Mouse (Mus musculus) heart, adult 11 months (tissue): ENCODE data around the gene Onecut1.

Experiments used
- DNase-seq: peaks from one replicate; pipeline ENCODE4 v3.0.0; 2022

The Onecut1 gene

DNA sequence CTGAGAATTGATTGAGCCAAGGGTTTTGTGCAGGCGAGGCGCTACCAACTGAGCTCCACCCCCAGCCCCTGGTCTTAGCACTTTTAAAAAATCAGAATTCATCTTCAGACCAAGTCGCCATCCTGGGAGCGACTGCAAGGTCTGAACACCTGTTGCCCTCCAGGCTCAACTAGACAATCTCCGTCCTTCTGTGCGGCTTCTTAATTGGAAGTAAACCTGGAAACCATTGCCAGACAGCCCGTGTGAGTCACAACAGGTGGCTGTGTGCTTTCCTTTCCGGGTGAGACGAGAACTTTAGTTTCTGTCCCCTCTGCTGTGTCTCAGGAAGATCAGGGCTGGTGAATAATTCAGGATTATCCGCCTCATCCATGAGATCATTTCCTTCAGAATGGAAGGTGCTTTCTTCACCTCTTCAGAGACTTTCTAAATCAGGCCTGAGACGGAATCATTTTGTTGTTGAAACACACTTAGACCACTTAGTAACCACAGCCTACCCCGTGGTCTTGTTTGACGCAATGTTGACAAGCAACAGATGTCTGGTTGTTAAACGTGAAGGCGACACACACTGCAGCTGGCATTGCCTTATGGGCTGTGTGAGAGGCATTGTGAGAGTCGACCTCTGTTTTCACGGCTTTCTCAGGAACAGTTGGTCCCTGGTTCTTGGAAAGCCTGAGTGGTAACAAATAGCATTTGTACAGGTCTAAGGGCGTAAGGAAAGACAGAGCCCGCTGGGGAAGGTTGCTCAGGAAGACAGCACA, 51.1 kb downstream of the Onecut1 start:
- no peak for DNase-seq

DNA sequence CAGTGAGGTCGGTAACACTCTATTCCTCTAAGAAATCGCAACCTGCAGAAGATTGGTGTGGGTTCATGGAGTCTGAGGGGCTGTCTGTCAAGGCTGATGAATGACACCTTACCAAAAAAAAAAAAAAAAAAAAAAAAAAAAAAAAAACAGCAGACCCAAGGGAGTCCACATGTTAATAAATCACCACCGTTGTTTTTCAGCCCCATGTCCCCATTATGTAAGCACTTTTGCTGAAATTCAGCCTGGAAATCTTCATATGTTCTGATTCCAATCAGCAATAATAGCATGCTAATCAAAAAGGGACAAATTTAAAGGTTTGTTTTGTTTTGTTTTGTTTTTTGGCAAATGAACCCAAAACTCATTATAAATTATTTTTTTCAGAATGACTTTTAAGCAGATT, 53.9 kb downstream of the Onecut1 start:
- DNase-seq = no peak

DNA sequence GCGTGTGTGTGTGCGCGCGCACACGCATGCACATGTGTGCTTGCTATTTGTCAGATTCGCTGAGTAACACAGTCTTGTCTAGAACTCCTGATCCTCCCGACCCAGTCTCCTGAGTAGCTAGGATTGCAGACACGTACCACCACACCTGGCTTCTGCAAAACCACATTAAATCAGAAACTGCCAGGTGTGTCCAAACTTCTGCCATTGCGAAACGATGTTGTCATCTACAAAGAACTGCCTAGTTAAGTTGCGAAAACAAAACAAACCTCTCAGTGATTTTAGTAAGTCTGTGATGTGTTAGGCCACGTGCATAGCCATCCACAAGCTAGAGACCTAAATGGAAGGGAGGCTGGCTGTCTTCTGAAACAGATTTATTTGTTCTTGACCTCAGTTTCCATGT, 58.7 kb downstream of the Onecut1 start:
- DNase-seq = no peak

DNA sequence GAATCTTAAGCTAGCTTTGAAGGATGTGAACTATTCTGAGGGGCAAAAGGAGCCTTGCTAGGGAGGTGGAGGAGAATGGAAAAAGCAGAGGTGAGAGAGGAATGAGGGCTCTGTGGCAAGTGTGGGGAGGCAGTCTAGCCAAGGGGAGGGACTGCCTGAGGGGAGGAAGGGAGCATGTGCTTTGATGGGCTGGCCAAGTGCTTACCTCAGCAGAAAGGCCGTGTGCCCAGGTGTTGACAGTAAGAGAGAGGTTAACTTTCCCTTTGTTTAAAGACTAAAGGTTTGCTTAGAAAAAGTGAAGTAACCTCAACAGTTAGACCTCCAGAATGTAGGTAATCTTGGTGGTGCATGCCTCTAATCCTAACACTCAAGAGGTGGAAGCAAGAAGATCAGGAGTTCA, 59.7 kb downstream of the Onecut1 start:
- DNase-seq = no peak

DNA sequence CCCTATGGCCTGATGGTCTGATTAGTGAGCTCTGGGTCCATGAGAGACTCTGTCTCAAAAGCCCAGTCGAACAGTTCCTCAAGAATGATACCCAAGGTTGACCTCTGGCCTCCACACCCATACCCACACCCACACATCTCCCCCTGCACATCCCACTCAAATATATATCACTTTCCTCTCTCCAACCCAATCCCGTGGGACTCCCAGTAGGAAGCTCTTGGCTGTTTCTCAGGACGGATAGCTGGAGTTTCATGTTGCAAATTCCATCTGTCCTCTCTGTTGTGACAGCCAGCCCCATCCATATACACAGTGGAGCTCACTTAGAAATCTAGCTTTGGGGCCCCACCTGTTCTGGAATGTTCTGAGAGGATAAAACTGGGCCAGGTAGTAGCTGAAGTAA, 61.2 kb downstream of the Onecut1 start:
- no peak for DNase-seq

DNA sequence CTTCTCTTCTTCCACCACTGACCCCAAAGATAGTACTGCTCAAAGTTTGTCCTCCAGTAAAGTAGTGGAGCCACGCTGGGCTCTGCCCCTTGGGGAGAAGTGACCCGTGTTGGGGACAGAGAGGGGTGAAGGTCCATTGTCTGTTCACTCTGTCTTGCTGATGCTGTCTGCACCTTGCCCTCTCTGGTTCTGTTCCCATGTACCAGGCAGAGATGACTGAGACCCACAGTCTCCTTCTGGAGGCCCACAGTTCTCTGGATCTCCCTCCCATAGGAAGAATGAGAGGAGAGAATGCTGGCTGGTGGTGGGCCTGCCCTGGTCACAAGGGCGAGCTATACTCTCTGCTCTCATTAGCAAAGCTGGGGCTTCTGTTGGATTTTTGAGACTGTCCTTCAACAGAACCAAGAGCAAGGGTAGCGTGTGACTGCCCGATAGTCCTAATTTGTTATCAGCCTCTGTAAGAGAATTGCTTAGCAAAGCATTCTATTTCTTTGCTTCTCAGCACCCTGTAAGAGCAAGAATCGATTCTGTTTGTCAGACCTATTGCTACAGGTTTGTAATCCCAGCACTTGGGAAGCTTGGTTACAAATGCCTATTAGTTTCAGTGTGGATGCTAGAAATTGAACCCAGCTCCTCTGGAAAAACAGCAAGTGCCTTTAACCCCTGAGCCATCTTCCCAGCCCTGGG, 61.7 kb downstream of the Onecut1 start:
- DNase-seq = no peak

DNA sequence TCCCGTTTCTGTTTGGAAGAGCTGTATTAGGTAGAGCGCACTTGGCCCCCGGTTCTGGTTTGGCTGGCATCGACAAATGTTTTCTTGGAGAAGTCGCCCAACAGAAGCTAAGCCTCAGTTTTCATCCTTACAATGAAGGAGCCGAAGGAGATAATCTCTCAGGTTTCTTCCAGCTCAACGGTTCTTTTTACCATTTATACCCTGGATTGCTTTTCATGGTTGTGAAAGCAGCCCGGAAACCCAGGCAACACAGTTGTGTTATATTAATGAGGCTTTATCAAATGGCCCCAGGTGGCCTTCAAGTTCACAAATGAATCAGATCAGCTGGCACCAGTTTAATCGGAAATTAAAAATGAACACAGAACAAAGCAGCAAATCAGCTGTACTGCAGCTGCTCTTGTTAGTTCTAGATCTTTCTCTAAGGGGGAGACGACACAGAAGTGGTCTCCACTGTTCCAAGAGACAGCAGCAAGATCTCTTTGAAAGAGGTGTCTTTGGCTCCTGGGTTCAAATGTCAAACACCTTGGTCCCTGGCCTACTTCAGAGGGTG, 63.6 kb downstream of the Onecut1 start:
- no peak for DNase-seq

DNA sequence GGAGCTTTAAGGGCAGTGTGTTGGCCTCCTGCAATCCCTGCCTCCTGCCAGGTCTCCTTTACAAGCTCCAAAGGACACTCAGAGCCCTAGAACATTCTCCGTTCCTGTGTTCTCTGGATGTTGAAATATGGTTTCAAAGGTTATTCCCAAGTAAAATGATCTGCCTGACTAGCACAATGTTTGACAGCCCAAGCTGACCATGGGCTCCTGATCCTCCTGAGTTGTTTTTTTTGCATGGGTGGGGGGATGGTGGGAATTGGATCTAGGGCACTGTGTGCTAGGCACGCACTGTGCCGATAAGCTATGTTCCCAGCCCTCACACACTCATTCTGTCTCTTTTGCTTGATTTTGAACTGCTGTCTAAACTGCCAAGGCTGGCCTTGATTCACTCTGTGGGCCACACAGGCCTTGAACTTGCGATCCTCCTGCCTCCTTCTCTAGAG, 68.3 kb downstream of the Onecut1 start:
- DNase-seq = no peak

DNA sequence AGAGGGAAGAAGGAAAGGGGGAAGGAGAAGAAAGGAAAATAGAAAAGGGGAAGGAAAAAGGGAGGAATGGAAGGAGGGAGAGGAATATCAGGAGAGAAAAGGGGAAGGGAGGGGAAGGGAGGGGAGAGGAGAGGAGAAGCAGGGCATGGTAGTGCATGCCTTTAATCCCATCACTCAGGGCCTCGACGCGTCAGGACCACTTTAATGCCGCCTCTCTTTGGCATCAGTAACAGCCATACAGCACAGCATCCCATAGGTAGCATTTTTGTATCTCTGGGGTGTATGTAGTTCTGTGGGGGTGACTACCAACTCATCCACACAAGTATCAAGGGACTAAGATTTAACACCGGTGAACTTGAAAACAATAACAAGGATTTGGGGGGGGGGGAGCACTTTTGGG, 68.9 kb downstream of the Onecut1 start:
- no peak for DNase-seq

DNA sequence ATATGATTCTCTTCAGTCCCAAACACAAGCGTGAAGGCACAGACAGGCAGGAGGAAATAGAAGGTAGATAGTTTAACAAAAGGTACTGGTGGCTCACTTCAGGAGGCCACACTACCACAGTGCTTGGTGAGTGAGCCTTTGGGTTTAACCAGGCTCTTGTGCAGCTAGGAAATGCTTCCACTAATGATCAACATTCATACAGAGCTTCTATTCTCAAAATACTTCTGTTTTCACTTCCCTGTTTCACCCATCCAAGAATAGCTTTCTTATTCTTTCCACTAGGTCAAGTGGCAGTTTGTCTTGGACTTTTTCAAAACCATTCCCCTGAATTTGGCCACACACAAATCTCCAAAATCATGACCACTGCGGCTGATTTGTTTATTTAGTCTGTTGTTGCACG, 73.6 kb downstream of the Onecut1 start:
- no peak for DNase-seq

DNA sequence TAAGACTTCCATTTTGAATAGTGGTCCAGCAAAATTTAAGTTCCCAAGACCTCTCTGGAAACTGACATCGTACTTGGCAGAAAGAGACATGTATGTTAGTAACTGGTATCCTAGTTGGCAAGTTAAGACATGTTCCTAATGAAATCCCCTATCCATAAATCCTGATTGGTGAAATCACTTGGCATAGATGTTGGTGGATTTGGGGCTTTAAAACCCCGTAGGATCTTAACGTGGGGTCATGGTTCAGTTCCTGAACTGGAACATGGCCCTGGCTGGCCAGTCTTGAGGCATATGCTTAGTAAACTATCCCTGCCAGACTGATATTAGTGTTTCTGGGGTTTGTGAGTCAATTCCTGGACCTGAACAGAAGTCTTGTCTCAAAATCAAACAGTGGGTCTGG, 76.0 kb downstream of the Onecut1 start:
- DNase-seq = no peak

DNA sequence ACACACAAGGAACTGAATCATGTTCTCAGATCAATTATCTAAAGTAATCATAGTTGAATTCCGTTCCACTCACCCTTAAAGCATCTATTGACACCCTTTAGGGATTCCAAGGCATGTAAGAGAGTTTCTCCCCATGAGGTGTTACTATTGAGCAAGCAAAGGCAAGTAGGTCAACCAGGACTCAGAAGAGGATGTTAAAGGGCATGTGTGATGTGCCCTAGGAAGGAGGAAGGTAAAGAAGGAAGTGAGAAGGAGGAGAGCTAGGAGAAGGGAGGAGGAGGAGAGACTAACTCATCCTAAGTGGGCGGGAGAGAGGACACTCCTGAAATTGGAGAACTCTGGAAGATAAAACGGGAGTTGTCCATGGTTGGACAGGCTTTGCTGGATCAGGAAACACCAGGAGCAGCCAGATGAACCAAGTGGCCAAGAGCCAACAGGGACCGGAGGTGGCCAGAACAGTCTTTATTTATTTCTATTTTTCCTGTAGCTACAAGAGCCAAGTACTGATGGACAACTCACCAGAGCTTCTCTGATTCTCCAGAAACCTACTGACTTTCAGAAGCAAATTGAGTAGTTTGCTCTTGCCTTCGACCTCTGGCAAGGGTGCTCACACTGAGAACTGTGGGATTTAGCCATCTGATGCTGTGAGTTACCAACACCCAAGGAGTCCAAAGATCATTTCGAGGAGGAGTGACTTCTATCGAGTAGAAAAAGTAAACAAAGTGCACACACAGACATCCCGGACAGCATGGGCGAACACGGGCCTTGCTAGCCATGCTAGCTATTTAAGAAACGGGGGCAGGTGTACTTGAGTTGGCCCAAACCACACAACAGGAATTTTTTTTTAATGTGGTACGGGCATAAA, 77.2 kb downstream of the Onecut1 start:
- peak; percentile 94 for DNase-seq
